In genomic region chr14:101653581-101654525, GRCm38 (mm10) we compare ENCODE assay signal across 7 mouse cellular contexts. TPM values are rescaled to one million over a fixed set of nuclear protein-coding genes. Genes with fewer than 3 reads are reported as not detected.
DNase-seq lines count a peak whose midpoint lies in the region; ATAC-seq lines count a peak whose summit lies in the region.

Gene Uchl3, plus strand, starts transcription at chr14:101653967.

- peak; percentile 92 for ATAC-seq in intestine, embryonic 16.5 days
- peak; percentile 95 for ATAC-seq in midbrain, embryonic 11.5 days (ENCODE audit: low FRiP score)

- peak within 1 kb of the TSS; percentile 54 for H3K27ac ChIP-seq in intestine, embryonic 16.5 days (ENCODE audit: low read length)
- peak within 1 kb of the TSS; percentile 15; the same call in 1 of the 2 replicates for H3K27ac ChIP-seq in midbrain, embryonic 11.5 days (ENCODE audit: low read depth, low read length)

- under 1% methylated on average over 81 of the region's 81 CpGs for WGBS in intestine, embryonic 16.5 days
- under 1% methylated on average over 58 of the region's 81 CpGs for WGBS in midbrain, embryonic 11.5 days

- no peaks in the 10 kb centered on the region for H3K4me1 ChIP-seq in intestine, embryonic 16.5 days (ENCODE audit: control insufficient read depth, insufficient read depth, low read length)
- peaks cover 3% of the 10 kb centered on the region; the same call in 1 of the 2 replicates for H3K4me1 ChIP-seq in midbrain, embryonic 11.5 days (ENCODE audit: control insufficient read depth, insufficient read depth, low read length)

- H3K4me2 ChIP-seq in intestine, embryonic 16.5 days (ENCODE audit: low read depth, low read length), result peak within 1 kb of the TSS; percentile 67
- H3K4me2 ChIP-seq in midbrain, embryonic 11.5 days, result peak within 1 kb of the TSS; percentile 85

- peak within 1 kb of the TSS; percentile 91 for H3K9ac ChIP-seq in intestine, embryonic 16.5 days (ENCODE audit: low read depth, low read length)
- H3K9ac ChIP-seq in midbrain, embryonic 11.5 days (ENCODE audit: low read length), result peak within 1 kb of the TSS; percentile 76

- H3K27me3 ChIP-seq in intestine, embryonic 16.5 days (replicated peaks; ENCODE audit: control insufficient read depth, insufficient read depth, low read length), result no peaks in the 10 kb centered on the region
- H3K27me3 ChIP-seq in midbrain, embryonic 11.5 days (ENCODE audit: control insufficient read depth, insufficient read depth, low read length), result no peaks in the 10 kb centered on the region

- no peaks in the 10 kb centered on the region for H3K9me3 ChIP-seq in intestine, embryonic 16.5 days (ENCODE audit: control insufficient read depth, low read length)
- H3K9me3 ChIP-seq in midbrain, embryonic 11.5 days (ENCODE audit: control insufficient read depth, low read length), result no peaks in the 10 kb centered on the region

- no peaks in the 10 kb centered on the region for H3K36me3 ChIP-seq in intestine, embryonic 16.5 days (ENCODE audit: control insufficient read depth, insufficient read depth, low read length)
- no peaks in the 10 kb centered on the region for H3K36me3 ChIP-seq in midbrain, embryonic 11.5 days (ENCODE audit: control insufficient read depth, insufficient read depth, low read length)

- DNase-seq in adrenal gland, adult 2 months, result peak; percentile 96
- peak; percentile 96 for DNase-seq in embryo, embryonic 11.5 days (ENCODE audit: low read depth, low spot score)
- peak; percentile 97 for DNase-seq in gastrocnemius, postnatal 4 days (ENCODE audit: low spot score in 2 of 2)
- DNase-seq in left cerebral cortex, postnatal 36 days (ENCODE audit: low spot score in 2 of 2), result peak; percentile 93 to 97
- peak; percentile 100 for DNase-seq in midbrain, embryonic 11.5 days (ENCODE audit: low spot score, missing footprints)
- peak; percentile 90 for DNase-seq in skeletal muscle tissue, adult 2 months (ENCODE audit: low read depth, low spot score)

- peak within 1 kb of the TSS; percentile 99 for H3K4me3 ChIP-seq in intestine, embryonic 16.5 days (ENCODE audit: low read length)
- H3K4me3 ChIP-seq in midbrain, embryonic 11.5 days (ENCODE audit: low read depth, low read length), result peak within 1 kb of the TSS; percentile 85

- intact Hi-C loops in left cerebral cortex, postnatal 36 days (cut with DNase I), result loop anchor here (5.0 kb wide), 3 partner anchors 47 to 1367 kb away; partner anchors contain the start of gene Tbc1d4

RNA-seq across cellular contexts. Expression of gene Uchl3, which starts in this region (rescaled TPM):
- total RNA-seq in adrenal gland, adult 2 months (2021), result 10 to 100 TPM; 44.5 to 44.6 TPM
- polyA plus RNA-seq in adrenal gland, adult 2 months (2012; rRNA removed), result 2.3 and 4.7 TPM in 2 replicates
- total RNA-seq in gastrocnemius, postnatal 4 days (2021), result 10 to 100 TPM; 32.6 to 36.5 TPM
- polyA plus RNA-seq in intestine, embryonic 16.5 days (2015; fragmentation: Nextera tagmentation; extraction: Ambion mirVana), result 164 and 170 TPM in 2 replicates
- 10 to 100 TPM; 36.1 to 40.2 TPM for total RNA-seq in left cerebral cortex, postnatal 36 days (2021)
- polyA plus RNA-seq in midbrain, embryonic 11.5 days (2014; fragmentation: Nextera tagmentation; extraction: Ambion mirVana), result 164 TPM in 2 replicates

Comparison
In these comparisons a context has a peak if more than half of its experiments do, and no peak if none do; other contexts are left out.
1. Peak in every context shown above with its lines: DNase-seq, ATAC-seq, H3K4me3 ChIP-seq and H3K27ac ChIP-seq.
2. RNA of gene Uchl3 (polyA plus RNA-seq): 164 TPM in midbrain, embryonic 11.5 days and 164 to 170 TPM in intestine, embryonic 16.5 days; 2.3 to 4.7 TPM in adrenal gland, adult 2 months; every median in the first group is over 10 times any median in the second.